Mouse (Mus musculus) inflammation-experienced regulatory T-cells, adult 16 weeks (primary cell): Measurements from ENCODE around the gene Olfr1252. TPM values are rescaled to one million over a fixed set of nuclear protein-coding genes. Genes with fewer than 3 reads are reported as not detected.

Experiments
- polyA plus RNA-seq: library from polyadenylated mRNA; unstranded; fragments of 100-300 nt; shearing (Covaris generic); gene quantifications from one replicate; pipeline ENCODE4 v1.2.1, GENCODE M21; 2017

Olfr1252 gene
- polyA plus RNA-seq, result not detected

DNA sequence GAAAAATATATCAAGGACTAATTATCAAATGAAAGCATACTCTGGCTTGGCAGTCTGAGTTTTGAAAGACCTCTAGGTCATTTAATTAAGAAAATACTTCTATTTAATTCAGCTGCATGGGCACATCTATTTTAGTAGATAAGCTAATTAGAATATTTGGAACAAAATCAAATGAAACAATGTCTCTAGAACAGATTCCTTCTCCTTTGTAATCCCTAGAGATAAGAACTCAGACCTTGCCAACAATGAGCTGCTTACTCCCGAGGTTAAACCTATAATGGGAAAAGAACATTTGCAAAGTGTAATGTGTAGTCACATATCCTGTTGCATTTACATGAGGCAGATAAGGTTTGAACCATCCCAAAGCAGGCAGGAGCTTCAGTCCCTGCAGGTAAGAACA lies at the start of gene Olfr1252:
Gene Olfr1252, minus strand, starts transcription at position 101 of the 400 bp plus-strand sequence.

DNA sequence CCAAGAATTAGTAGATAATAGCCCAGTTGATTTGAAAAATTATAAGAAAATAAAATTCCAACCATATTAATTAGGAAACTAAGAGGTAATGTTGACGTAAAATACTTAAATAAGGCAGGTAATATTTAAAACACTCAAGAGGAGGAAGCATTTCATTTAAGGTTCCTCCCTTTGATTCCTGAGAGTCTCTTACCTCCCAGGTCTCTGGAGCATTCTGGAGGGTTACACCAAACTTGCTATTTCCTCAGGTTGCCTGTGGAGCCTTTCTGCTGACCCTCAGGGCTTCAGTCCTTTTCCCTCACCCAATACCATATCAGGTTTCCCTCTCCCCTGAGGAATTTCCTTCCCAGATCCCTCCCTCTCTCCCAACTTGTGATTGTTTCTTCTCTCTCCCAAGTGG lies 32.2 kb upstream of the Olfr1252 start, which contains the start of gene Olfr1253:
Gene Olfr1253, minus strand, starts transcription at position 101 of the 400 bp plus-strand sequence.

DNA sequence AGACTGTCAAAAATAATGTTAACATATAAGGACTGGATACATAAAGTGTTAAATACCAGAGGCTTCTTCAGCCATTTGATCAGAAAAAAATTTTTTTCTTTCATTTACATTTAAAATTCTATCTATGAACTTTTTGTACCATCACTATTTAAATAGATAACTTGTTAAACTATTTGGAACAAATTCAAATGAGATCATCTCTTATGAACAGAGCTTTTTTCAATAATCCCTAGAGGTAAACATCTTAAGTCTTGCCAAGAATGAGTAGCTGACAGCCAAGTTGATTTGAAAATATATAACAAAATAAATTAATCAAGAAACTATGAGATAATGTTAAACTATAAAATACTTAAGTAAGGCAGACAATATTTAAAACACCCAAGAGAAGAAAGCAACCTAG lies 53.0 kb downstream of the Olfr1252 start, which contains the start of gene Olfr1251:
Gene Olfr1251, minus strand, starts transcription at position 101 of the 400 bp plus-strand sequence.

Other genes with a start within 250 kb of the Olfr1252 start
- not detected for gene Olfr1241, start 237.9 kb downstream of the Olfr1252 start, polyA plus RNA-seq
- not detected for gene Olfr1242, start 226.7 kb downstream of the Olfr1252 start, polyA plus RNA-seq
- not detected for gene Olfr1243, start 193.5 kb downstream of the Olfr1252 start, polyA plus RNA-seq
- gene Olfr1245, start 146.6 kb downstream of the Olfr1252 start, polyA plus RNA-seq, result not detected
- not detected for gene Olfr1246, start 131.9 kb downstream of the Olfr1252 start, polyA plus RNA-seq
- not detected for gene Olfr1247, start 110.9 kb downstream of the Olfr1252 start, polyA plus RNA-seq
- not detected for gene Olfr1248, start 106.8 kb downstream of the Olfr1252 start, polyA plus RNA-seq
- gene Olfr1249, start 90.0 kb downstream of the Olfr1252 start, polyA plus RNA-seq, result not detected
- not detected for gene Olfr1250, start 63.5 kb downstream of the Olfr1252 start, polyA plus RNA-seq
- gene Olfr1251, start 53.1 kb downstream of the Olfr1252 start, polyA plus RNA-seq, result not detected
- not detected for gene Olfr1253, start 32.1 kb upstream of the Olfr1252 start, polyA plus RNA-seq
- gene Olfr1254, start 68.6 kb upstream of the Olfr1252 start, polyA plus RNA-seq, result not detected
- gene Olfr1255, start 87.0 kb upstream of the Olfr1252 start, polyA plus RNA-seq, result not detected
- not detected for gene Olfr1256, start 116.5 kb upstream of the Olfr1252 start, polyA plus RNA-seq
- not detected for gene Olfr48, start 123.2 kb upstream of the Olfr1252 start, polyA plus RNA-seq
- not detected for gene Olfr1257, start 153.4 kb upstream of the Olfr1252 start, polyA plus RNA-seq
- gene Olfr1258, start 202.3 kb upstream of the Olfr1252 start, polyA plus RNA-seq, result 0.11 TPM
- gene Olfr1259, start 223.7 kb upstream of the Olfr1252 start, polyA plus RNA-seq, result not detected
- not detected for gene Olfr1260, start 249.3 kb upstream of the Olfr1252 start, polyA plus RNA-seq